In the genomic region with DNA sequence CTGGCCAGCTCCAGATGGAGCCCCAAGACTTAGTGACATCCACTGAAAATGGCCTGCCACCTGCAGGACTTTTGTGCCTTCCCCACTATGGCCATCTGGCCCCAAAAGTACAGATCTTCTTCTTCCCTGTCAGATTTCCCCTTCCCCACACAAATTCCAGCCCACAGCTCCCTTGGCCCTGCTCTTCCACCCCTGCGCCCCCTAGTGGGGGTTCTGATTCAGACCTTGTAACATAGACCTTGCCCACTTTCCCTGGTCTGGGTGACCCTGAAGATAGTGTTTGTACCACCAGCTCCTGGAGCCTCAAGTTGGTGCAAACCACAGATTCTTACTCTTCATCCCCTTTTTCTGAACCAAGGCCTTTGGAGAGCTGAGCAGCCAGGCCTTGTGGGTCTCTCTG, we compare ENCODE assay signal across 8 mouse cellular contexts. TPM values are rescaled to one million over a fixed set of nuclear protein-coding genes. Genes with fewer than 3 reads are reported as not detected.
DNase-seq lines count a peak whose midpoint lies in the region; ATAC-seq and TF ChIP-seq lines count a peak whose summit lies in the region.

No protein-coding gene starts in this region.

- H3K4me3 ChIP-seq in cortical plate, adult 2 months (ENCODE audit: insufficient read depth, low read length): no peak overlapping the region
- peak overlapping the region in 1 of 2 experiments; percentile 33; a peak in 1 of 4 replicates for H3K4me3 ChIP-seq in heart, embryonic 14.5 days (ENCODE audit: control insufficient read depth in 1 of 2, insufficient read depth in 1 of 2, low read depth in 1 of 2, low read length in 2 of 2)
- H3K4me3 ChIP-seq in stomach, postnatal 0 days (ENCODE audit: low read depth, low read length): peak overlapping the region; percentile 38; the same call in 1 of the 2 replicates

- peak; percentile 54 to 66 for DNase-seq in layer of hippocampus, adult 18-20 months (ENCODE audit: low spot score in 2 of 2)
- DNase-seq in layer of hippocampus, adult 9-11 months: no peak
- DNase-seq in T-cell, adult 2 months (ENCODE audit: low spot score): peak; percentile 61
- peak; percentile 78 to 84 for DNase-seq in layer of hippocampus, postnatal 10 days (ENCODE audit: low spot score in 2 of 2)
- peak; percentile 85 for DNase-seq in mesoderm, embryonic 11.5 days (ENCODE audit: low read depth, low spot score)
- peak; percentile 84 for DNase-seq in stomach, postnatal 0 days (ENCODE audit: low spot score)

- no peak overlapping the region for H3K9ac ChIP-seq in heart, embryonic 14.5 days (ENCODE audit: low read length)
- peak overlapping the region; percentile 23; the same call in 1 of the 2 replicates for H3K9ac ChIP-seq in stomach, postnatal 0 days (ENCODE audit: low read length)

- peaks cover 3% of the 10 kb centered on the region; the same call in 1 of the 2 replicates for H3K4me1 ChIP-seq in cortical plate, adult 2 months (ENCODE audit: control insufficient read depth, insufficient read depth, low read length)
- H3K4me1 ChIP-seq in heart, embryonic 14.5 days (ENCODE audit: control insufficient read depth in 2 of 2, insufficient read depth in 2 of 2, low read length in 2 of 2): peaks cover 0 to 16% of the 10 kb centered on the region in 2 experiments; a peak in 3 of 4 replicates
- H3K4me1 ChIP-seq in stomach, postnatal 0 days (replicated peaks; ENCODE audit: control insufficient read depth, insufficient read depth): peaks cover 8% of the 10 kb centered on the region; the same call in 1 of the 2 replicates

- 0% methylated on average over 1 of the region's 1 CpGs for WGBS in heart, embryonic 14.5 days
- WGBS in stomach, postnatal 0 days: 0% methylated on average over 1 of the region's 1 CpGs

- peak; percentile 62 for TF ChIP-seq CTCF in cortical plate, adult 2 months (IDR thresholded peaks at IDR 0.05; ENCODE audit: extremely low read depth, insufficient read depth, low read length)
- peak; percentile 93 for TF ChIP-seq CTCF in stomach, postnatal 0 days (IDR thresholded peaks at IDR 0.05; ENCODE audit: low read depth)

- peaks cover 96% of the 10 kb centered on the region for H3K27me3 ChIP-seq in heart, embryonic 14.5 days (ENCODE audit: control insufficient read depth, insufficient read depth, low read length)
- H3K27me3 ChIP-seq in stomach, postnatal 0 days (ENCODE audit: control insufficient read depth, insufficient read depth, low read length): peaks cover 8% of the 10 kb centered on the region; the same call in 1 of the 2 replicates

- H3K9me3 ChIP-seq in heart, embryonic 14.5 days (ENCODE audit: control insufficient read depth, low read length): no peaks in the 10 kb centered on the region
- H3K9me3 ChIP-seq in stomach, postnatal 0 days (ENCODE audit: control insufficient read depth, low read length): no peaks in the 10 kb centered on the region

- no peak for TF ChIP-seq EP300 in stomach, postnatal 0 days (optimal IDR thresholded peaks at IDR 0.05)

- no peak overlapping the region for H3K27ac ChIP-seq in cortical plate, adult 2 months (ENCODE audit: insufficient read depth, low read length)
- H3K27ac ChIP-seq in heart, embryonic 14.5 days (replicated peaks in 1 of 2; ENCODE audit: control insufficient read depth in 1 of 2, insufficient read depth in 1 of 2, low read depth in 2 of 2, low read length in 2 of 2): no peak overlapping the region
- H3K27ac ChIP-seq in stomach, postnatal 0 days (replicated peaks): no peak overlapping the region

- peak overlapping the region; percentile 60 for H3K4me2 ChIP-seq in heart, embryonic 14.5 days (ENCODE audit: low read length)
- peak overlapping the region; percentile 70 for H3K4me2 ChIP-seq in stomach, postnatal 0 days (replicated peaks; ENCODE audit: low read depth)

- TF ChIP-seq POLR2A in cortical plate, adult 2 months (IDR thresholded peaks at IDR 0.05; ENCODE audit: extremely low read depth, insufficient read depth, low read length): no peak

- no peaks in the 10 kb centered on the region for H3K36me3 ChIP-seq in heart, embryonic 14.5 days (ENCODE audit: control insufficient read depth, insufficient read depth, low read length)
- no peaks in the 10 kb centered on the region for H3K36me3 ChIP-seq in stomach, postnatal 0 days (ENCODE audit: control insufficient read depth, insufficient read depth, low read length)

- no peak for ATAC-seq in heart, embryonic 14.5 days (ENCODE audit: insufficient number of reproducible peaks, insufficient read depth, low FRiP score, low read depth)
- ATAC-seq in stomach, postnatal 0 days (ENCODE audit: low FRiP score, low TSS enrichment): no peak; the same call in 1 of the 2 replicates

RNA-seq across cellular contexts. Expression of a gene that starts 3.1 kb away (rescaled TPM):
- total RNA-seq in layer of hippocampus, adult 18-20 months (2021): not detected
- polyA plus RNA-seq in cortical plate, adult 2 months (2012; rRNA removed): not detected in 2 replicates
- polyA plus RNA-seq in heart, embryonic 14.5 days (2014; fragmentation: Nextera tagmentation; extraction: Ambion mirVana): not detected in 2 replicates
- not detected for total RNA-seq in layer of hippocampus, postnatal 10 days (2021)
- 34.9 and 42.1 TPM in 2 replicates for polyA plus RNA-seq in stomach, postnatal 0 days (2015; fragmentation: Nextera tagmentation; extraction: Ambion mirVana)

RNA-seq across cellular contexts. Expression of a gene that starts 4.9 kb away (rescaled TPM):
- not detected for total RNA-seq in layer of hippocampus, adult 18-20 months (2021)
- not detected in 2 replicates for polyA plus RNA-seq in cortical plate, adult 2 months (2012; rRNA removed)
- polyA plus RNA-seq in heart, embryonic 14.5 days (2014; fragmentation: Nextera tagmentation; extraction: Ambion mirVana): not detected in 2 replicates
- total RNA-seq in layer of hippocampus, postnatal 10 days (2021): not detected
- polyA plus RNA-seq in stomach, postnatal 0 days (2015; fragmentation: Nextera tagmentation; extraction: Ambion mirVana): not detected in 2 replicates

RNA-seq across cellular contexts. Expression of a gene that starts 20.6 kb away (rescaled TPM):
- total RNA-seq in layer of hippocampus, adult 18-20 months (2021): 10 to 100 TPM; 79.8 to 84.4 TPM
- polyA plus RNA-seq in cortical plate, adult 2 months (2012; rRNA removed): 75.7 and 76.5 TPM in 2 replicates
- polyA plus RNA-seq in heart, embryonic 14.5 days (2014; fragmentation: Nextera tagmentation; extraction: Ambion mirVana): 70.2 and 71.3 TPM in 2 replicates
- total RNA-seq in layer of hippocampus, postnatal 10 days (2021): 10 to 100 TPM; 82.8 to 85.3 TPM
- 57.5 and 59.6 TPM in 2 replicates for polyA plus RNA-seq in stomach, postnatal 0 days (2015; fragmentation: Nextera tagmentation; extraction: Ambion mirVana)

RNA-seq across cellular contexts. Expression of a gene that starts 20.6 kb away (rescaled TPM):
- total RNA-seq in layer of hippocampus, adult 18-20 months (2021): 10 to 100 TPM; 62.5 to 66.2 TPM
- polyA plus RNA-seq in cortical plate, adult 2 months (2012; rRNA removed): 87.9 and 93.2 TPM in 2 replicates
- 150 and 163 TPM in 2 replicates for polyA plus RNA-seq in heart, embryonic 14.5 days (2014; fragmentation: Nextera tagmentation; extraction: Ambion mirVana)
- 10 to 100 TPM; 77.2 to 83.4 TPM for total RNA-seq in layer of hippocampus, postnatal 10 days (2021)
- polyA plus RNA-seq in stomach, postnatal 0 days (2015; fragmentation: Nextera tagmentation; extraction: Ambion mirVana): 149 and 162 TPM in 2 replicates

RNA-seq across cellular contexts. Expression of a gene that starts 26.1 kb away (rescaled TPM):
- total RNA-seq in layer of hippocampus, adult 18-20 months (2021): 100 to 1,000 TPM; 393 to 422 TPM
- polyA plus RNA-seq in cortical plate, adult 2 months (2012; rRNA removed): 336 and 340 TPM in 2 replicates
- polyA plus RNA-seq in heart, embryonic 14.5 days (2014; fragmentation: Nextera tagmentation; extraction: Ambion mirVana): 0.05 TPM in 1 of 2 replicates, not detected in the other
- 100 to 1,000 TPM; 345 to 348 TPM for total RNA-seq in layer of hippocampus, postnatal 10 days (2021)
- 1.3 TPM in 2 replicates for polyA plus RNA-seq in stomach, postnatal 0 days (2015; fragmentation: Nextera tagmentation; extraction: Ambion mirVana)

Comparison
In these comparisons a context has a peak if more than half of its experiments do, and no peak if none do; other contexts are left out.
1. RNA of a gene that starts 3.1 kb away (polyA plus RNA-seq): 34.9 to 42.1 TPM in stomach, postnatal 0 days; not detected in heart, embryonic 14.5 days and not detected in cortical plate, adult 2 months; every median in the first group is over 10 times any median in the second.